Mouse (Mus musculus) 3134 (cell line): ENCODE measurements around the gene Tmem30a.

Experiments
- DNase-seq: peaks from one replicate; pipeline ENCODE4 v3.0.0-alpha.2; 2011; ENCODE audit warnings: low spot score; ENCODE audit not compliant: insufficient read length; ENCODE audit errors: extremely low read depth

Gene Tmem30a

GRCm38 (mm10) chr9:79792841-79793835, at the start of gene Tmem30a:
Gene Tmem30a, minus strand, starts transcription at chr9:79793507.
- DNase-seq, result peak; percentile 99

- no peak for DNase-seq
Observed at GRCm38 (mm10) chr9:79842615-79843014, 49.3 kb upstream of the Tmem30a start.

GRCm38 (mm10) chr9:79842028-79842427, 48.7 kb upstream of the Tmem30a start:
- no peak for DNase-seq

- DNase-seq, result no peak
Observed at GRCm38 (mm10) chr9:79831294-79831693, 38.0 kb upstream of the Tmem30a start.

- no peak for DNase-seq
Observed at GRCm38 (mm10) chr9:79830874-79831273, 37.6 kb upstream of the Tmem30a start.

- no peak for DNase-seq
Observed at GRCm38 (mm10) chr9:79829842-79830800, 36.8 kb upstream of the Tmem30a start.

GRCm38 (mm10) chr9:79827072-79827471, 33.8 kb upstream of the Tmem30a start:
- no peak for DNase-seq

- no peak for DNase-seq
Observed at GRCm38 (mm10) chr9:79825526-79825925, 32.2 kb upstream of the Tmem30a start.

- DNase-seq, result no peak
Observed at GRCm38 (mm10) chr9:79823856-79824255, 30.5 kb upstream of the Tmem30a start.

GRCm38 (mm10) chr9:79823438-79823837, 30.1 kb upstream of the Tmem30a start:
- no peak for DNase-seq

GRCm38 (mm10) chr9:79816464-79816863, 23.2 kb upstream of the Tmem30a start:
- no peak for DNase-seq

- no peak for DNase-seq
Observed at GRCm38 (mm10) chr9:79816013-79816412, 22.7 kb upstream of the Tmem30a start.

GRCm38 (mm10) chr9:79814592-79814991, 21.3 kb upstream of the Tmem30a start:
- no peak for DNase-seq

- no peak for DNase-seq
Observed at GRCm38 (mm10) chr9:79810969-79811902, 17.9 kb upstream of the Tmem30a start.

GRCm38 (mm10) chr9:79810534-79810933, 17.2 kb upstream of the Tmem30a start:
- no peak for DNase-seq

GRCm38 (mm10) chr9:79809411-79809810, 16.1 kb upstream of the Tmem30a start:
- DNase-seq, result no peak

GRCm38 (mm10) chr9:79807178-79807577, 13.9 kb upstream of the Tmem30a start:
- DNase-seq, result no peak

- DNase-seq, result no peak
Observed at GRCm38 (mm10) chr9:79806317-79807075, 13.2 kb upstream of the Tmem30a start.

GRCm38 (mm10) chr9:79805426-79805825, 12.1 kb upstream of the Tmem30a start:
- no peak for DNase-seq
